Mouse (Mus musculus) brain, embryonic 14.5 days (tissue): Measurements from ENCODE around the gene Agt.

Experiments
- CTCF ChIP-seq: fragments of 200-500 bp; IDR thresholded peaks from 2 replicates; pipeline ENCODE4 v1.5.1; 2012; ENCODE audit warnings: inconsistent platforms, mild to moderate bottlenecking, moderate library complexity, borderline replicate concordance; ENCODE audit not compliant: insufficient read depth, insufficient read length; ENCODE audit errors: extremely low read depth
- POLR2A ChIP-seq: fragments of 200-500 bp; IDR thresholded peaks from 2 replicates; pipeline ENCODE4 v1.6.1; 2012; ENCODE audit warnings: mild to moderate bottlenecking, inconsistent platforms, borderline replicate concordance; ENCODE audit not compliant: poor library complexity, insufficient read depth, insufficient read length, severe bottlenecking; ENCODE audit errors: extremely low read depth

GRCm38 (mm10) chr8:124557476-124557875 lies 12.0 kb downstream of the Agt start:
- TF ChIP-seq CTCF: no peak
- TF ChIP-seq POLR2A: no peak
